Mouse (Mus musculus): ENCODE data around the gene Zdhhc21. TPM values are rescaled to one million over a fixed set of nuclear protein-coding genes. Genes with fewer than 3 reads are reported as not detected.

Gene Zdhhc21
- polyA plus RNA-seq, 1 experiment from 2014 or later = 18.2 TPM

Other genes starting within 250 kb of the Zdhhc21 start
- 282 and 283 TPM in 2 replicates for gene Nfib, start 154.2 kb downstream of the Zdhhc21 start, polyA plus RNA-seq (2015; fragmentation: Nextera tagmentation; extraction: Ambion mirVana)
- 0.19 and 0.27 TPM in 2 replicates for gene Cer1, start 25.2 kb upstream of the Zdhhc21 start, polyA plus RNA-seq (2015; fragmentation: Nextera tagmentation; extraction: Ambion mirVana)
- 1.7 TPM in 2 replicates for gene Frem1, start 192.4 kb upstream of the Zdhhc21 start, polyA plus RNA-seq (2015; fragmentation: Nextera tagmentation; extraction: Ambion mirVana)

All from forebrain, embryonic 15.5 days (tissue).